Mouse (Mus musculus) MEL-GATA-1-ER (cell line): ENCODE data around the gene Psma1.

Experiments
- DNase-seq: peaks from one replicate; pipeline ENCODE4 v3.0.0-alpha.2; 2012; ENCODE audit warnings: low read depth; ENCODE audit errors: extremely low read depth

Gene Psma1

DNA sequence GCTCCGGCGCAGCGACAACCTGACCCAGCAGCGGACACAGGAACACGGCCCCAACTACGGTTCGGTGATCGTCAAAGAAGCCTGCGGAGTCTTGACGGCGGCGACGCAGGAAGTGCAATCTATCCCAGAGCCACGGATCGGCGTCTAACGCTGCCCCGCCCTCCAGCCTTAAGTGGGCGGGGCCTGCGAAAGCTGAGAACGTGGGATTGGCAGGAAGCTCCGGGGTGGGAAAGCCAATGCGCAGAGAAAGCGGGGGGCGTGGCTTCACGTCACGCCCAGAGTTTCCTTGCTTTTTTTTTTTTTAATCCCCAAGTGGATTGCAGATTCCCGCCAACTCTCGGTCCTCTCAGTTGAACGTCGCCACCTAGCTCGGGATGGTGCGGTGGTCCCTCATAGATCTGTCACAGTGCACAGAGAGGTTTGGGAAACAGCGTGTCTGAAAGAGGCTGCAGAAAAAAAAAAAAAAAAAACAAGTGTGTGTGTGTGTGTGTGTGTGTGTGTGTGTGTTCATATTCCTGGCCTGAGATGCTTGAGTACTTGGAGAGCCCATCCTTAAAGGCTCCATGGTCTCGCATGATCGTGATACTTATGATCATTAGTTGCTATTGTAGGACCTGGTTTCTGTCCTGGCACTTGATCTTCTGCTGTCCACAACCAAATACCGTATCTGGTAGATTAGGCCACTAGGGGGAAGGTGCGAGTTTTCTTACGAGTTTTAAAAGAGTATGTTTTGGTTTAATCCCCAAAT lies at the start of gene Psma1:
TSS of gene Psma1 (minus strand) at position 114 of the 748 bp plus-strand sequence.
- DNase-seq, result peak; percentile 94

DNA sequence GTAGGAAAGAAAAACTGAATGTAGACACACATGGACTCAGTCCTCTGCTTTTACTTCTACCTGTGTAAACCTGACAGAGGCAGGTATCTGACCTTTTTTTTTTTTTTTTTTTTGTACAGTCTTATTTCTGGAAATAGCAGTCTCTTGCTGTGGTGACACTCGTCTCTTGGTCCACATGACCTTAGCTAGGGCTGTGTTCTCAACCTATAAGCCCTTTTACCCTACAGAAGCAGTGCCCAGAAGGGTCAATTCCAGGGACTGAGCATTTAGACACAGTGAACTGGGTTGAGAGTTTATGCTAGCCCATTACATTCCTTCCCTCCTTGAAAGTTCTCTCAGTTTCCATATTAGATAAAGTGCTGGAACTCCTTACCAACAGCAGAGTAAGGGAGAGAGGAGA lies 47.6 kb upstream of the Psma1 start:
- DNase-seq, result no peak

DNA sequence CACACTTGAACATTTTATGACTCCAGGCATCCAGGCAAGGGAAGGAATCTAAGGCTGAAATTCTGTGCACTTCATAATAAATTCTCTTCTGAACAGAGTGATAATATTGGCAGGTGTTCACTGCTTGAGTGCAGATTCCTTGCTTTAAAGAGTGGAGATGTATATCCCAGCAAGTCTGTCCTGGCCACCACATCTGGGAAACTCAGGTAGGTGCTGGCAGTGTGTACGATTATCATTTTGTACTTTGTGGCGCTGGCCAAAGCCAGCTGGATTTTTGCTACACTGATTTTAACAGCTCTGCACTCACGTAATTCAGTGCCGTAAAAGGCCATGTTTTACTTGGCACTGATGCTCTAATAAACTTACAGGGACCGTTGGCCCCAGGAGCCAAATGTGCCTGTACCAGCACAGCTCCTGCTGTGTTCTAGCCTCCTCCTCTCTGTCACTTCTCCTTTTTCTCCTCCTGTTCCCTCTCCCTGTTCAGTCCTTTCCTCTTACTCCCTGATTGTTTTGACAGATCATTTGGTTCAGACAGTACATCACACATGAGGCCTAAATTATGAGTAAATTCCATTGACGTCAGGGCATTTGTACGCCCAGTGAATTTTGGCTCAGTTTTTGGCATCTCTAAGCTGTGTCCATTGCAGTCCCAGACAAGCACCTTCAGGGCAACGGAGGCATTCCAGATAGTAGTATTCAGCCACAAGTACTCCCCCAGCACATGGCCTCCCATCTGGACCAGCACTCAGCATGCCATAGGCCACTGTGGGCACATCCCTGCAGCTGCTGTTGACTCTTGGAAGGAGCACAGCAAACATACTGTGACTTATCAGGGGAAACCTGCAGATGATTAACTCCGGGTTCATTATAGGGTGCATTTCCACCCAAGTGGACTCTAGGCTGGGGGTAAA lies 46.9 kb upstream of the Psma1 start:
- no peak for DNase-seq

DNA sequence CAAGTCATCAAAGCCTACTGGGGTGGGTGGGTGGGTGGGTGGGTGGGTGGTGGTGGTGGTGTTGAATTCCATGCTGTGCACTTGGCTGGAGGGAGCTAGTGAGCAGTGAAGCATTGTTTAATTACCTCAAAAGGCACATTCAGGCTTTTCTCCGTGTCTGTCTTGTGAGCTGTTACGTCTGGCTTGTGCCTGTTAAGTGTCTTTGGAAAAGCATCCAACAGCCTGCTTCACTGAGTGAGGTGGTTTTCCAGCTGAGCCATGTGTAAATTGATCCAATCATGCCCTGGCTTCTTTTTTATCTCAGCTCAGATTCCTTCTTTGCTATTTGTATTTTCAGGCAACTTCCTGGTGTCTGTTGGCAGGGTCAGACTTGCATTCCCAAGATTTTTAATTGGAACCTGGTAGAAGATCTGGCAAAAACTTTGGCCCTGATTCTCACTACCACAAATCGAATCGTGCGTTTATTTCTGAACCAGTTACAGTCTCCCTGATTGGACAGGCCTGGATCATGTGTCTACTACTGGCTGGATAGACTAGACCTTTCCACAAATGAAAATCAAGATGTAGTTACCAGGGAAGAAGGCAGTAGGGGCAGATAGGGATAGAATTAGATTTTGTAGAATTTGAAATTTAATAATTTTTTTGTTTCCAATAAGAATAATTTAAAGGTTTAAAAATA lies 45.9 kb upstream of the Psma1 start:
- DNase-seq, result no peak

DNA sequence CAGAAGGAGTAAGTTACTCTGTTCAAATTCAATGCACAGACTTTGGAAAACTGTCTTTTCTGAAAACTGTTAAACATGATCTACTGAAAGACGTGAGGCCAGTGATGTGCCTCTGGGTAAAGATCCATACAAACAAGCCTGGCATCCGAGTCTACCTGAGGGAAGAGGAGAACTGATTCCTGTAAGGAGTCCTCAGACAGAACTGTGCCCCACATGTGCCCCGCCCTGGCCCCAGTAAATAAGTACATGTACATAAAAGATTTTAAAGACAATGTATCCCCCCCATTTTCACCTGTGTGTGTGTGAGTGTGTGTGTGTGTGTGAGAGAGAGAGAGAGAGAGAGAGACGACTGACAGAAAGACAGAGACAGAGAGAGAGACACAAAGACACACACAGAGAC lies 42.0 kb upstream of the Psma1 start:
- no peak for DNase-seq

DNA sequence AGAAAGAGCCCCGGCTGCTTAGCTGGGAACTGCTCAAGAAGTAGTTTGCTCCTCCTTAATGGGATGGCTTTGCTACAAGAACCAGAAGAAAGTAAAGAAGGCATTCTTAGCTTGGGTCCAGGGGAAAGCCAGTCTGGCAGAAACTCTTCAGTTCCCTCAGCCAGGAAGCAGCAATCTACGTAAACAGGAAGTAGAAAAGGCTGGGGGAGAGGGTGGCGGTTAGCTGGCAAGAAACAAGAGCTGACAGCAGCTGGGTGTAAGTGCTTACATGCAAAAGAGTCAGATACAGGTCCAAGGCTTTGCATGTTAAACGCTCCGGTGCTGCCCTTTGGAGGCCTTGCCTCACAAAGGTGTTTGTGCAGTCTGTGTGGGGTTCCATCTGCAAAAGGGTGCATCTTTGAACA lies 41.5 kb upstream of the Psma1 start:
- DNase-seq, result peak; percentile 29

DNA sequence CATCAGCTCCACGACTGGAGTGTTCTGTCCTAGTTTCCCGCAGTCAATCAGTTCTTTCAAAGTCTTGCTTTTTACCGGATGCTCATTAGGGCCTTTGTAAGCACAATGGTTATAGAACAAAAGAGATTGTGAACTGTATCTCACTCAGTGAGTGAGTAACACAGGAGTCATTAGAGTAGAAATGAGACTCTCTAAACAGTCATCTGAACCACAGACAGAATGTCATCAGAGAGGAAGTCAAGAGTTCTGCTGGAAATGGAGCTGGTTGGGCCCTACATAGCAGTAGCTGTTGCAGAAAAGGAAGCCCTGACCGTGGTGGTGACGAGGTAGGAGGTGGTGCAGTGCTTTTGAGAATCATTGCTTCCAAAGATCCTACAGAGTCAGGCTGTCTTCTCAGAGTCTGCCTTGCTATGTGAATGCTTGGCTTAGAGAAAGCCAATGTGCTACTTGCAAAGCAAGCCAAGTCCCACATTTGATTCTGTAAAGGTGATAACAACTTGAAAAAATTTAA lies 40.5 kb upstream of the Psma1 start:
- no peak for DNase-seq

DNA sequence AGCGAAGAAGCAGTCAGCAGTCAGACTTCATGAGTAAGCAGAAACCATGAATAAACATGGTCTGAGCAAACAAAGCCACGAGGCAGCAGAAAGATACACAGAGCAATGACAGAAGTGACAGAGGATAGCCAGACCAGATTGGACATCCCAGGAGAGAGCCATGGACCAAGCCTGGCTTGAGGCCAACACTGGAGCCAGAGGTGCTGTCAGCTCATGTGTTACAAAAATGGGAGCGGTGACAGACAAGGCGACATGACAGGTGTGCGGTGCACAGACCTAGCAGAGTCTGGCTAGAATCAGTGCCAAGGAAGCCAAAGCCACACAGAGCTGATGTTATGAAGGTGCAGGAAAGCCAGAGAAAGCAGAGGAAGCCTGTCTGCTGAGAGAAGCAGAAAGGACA lies 35.3 kb upstream of the Psma1 start:
- DNase-seq, result no peak

DNA sequence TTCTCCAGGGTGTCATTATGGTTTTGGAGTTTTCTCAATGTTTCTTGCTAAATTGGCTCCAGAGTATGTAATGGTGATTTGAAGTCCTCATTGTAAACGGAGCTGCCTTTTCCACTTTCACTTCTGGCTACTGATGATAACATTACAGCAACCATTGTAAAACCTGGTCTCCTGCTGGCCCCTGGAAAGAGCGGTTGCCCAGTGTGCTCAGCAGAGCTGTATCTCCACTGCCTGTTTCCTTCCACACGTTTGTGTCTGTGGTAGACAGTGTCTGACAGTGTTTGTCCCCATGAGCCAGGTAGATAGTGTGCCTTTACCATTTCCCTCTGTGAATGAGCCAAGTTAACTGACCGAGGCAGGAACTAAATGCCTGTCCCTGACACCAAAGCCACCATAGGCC lies 33.1 kb upstream of the Psma1 start:
- no peak for DNase-seq

DNA sequence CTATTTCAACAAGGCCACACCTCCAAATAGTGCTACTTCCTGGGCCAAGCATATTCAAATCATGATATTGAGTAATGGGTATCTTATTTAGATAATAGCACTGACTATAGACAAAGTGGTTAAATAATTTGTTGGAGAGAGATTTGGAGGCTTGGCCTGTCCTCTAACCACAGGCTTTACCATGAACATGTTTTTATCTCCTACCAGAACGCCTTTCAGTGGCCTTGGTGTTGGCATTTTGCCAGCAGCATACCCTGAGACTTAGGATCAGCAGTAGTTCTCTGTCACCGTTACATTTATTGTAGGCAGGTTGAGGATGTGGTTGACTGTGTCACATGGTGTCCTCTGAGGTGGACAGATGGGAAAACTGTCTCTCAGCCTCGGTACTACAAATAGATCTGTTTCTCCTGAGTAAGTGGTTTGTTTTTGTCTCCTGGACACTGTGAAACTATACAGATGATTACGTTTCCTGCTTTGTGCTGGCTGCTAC lies 25.4 kb upstream of the Psma1 start:
- DNase-seq, result peak; percentile 40

DNA sequence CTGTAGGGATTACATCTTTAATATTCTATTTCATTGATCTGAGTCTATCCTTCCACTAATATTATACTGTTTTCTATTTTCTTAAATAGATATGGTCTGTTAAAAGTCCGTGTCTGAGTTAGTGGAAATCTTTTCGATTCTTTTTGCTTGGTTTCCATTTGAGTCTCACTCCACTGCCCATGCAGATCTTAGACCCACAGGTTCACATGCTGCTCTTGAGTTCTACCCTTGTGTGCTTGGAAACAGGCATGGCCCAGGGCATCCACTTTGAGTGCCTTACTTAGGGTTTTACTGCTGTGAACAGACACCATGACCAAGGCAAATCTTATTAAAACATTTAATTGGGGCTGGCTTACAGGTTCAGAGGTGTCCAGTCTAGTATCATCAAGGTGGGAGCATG lies 24.9 kb upstream of the Psma1 start:
- no peak for DNase-seq

DNA sequence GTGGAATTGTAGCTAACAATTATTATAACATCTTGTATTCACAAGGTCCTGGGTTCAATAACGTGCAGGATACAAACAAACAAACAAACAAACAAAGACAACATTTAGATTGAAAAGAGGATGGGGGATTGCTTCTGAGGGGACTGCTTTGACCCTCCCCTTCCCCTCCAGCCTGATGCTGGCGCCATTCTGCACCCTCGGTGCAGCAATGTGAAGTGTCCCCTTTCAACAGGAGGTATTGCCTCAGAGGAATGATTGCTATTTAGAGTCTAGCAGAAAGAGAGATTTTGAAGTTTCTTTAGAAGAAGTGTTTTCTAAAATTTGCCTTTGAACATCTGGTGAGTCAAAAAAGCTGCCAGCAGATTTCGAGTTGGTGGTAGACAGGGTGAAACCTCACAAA lies 23.3 kb upstream of the Psma1 start:
- DNase-seq, result no peak

DNA sequence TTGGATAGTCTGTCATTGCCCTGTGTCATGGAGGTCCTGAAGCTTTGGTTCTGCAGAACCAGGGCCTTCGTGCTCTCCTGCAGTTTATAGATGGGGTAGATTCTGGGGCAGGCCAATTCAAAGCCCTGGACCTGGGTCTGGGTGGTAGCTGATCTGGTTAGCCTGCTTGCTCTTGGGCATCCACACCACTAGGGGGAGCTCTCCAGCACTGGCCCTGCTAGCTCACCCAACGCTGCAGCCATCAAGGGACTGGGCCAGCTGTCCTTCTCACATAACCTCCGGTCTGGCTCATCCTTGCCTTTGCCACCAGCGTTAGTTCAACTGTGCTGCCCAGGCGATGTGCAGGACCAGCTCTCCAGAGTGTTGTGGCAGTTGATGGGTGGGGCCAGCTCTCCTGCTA lies 18.8 kb upstream of the Psma1 start:
- no peak for DNase-seq

DNA sequence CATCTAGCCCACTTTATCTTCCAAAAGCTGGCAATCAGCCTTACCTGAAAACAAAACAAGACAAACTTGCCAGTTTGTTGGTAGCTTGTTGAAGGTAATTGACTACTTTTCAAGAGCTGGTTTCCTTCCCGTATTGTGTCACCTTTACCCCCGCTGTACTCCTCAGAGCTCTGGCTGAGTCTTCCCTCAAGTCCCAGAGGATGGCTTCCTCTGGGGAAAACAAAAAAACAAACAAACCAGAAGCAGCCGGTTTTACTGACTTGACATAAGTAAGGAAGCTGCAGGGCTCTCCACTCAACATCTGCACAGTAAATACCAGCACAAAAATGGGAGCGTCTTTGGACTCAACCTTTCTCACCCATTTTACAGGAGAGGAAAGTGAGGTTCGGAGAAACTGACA lies 18.0 kb upstream of the Psma1 start:
- no peak for DNase-seq

DNA sequence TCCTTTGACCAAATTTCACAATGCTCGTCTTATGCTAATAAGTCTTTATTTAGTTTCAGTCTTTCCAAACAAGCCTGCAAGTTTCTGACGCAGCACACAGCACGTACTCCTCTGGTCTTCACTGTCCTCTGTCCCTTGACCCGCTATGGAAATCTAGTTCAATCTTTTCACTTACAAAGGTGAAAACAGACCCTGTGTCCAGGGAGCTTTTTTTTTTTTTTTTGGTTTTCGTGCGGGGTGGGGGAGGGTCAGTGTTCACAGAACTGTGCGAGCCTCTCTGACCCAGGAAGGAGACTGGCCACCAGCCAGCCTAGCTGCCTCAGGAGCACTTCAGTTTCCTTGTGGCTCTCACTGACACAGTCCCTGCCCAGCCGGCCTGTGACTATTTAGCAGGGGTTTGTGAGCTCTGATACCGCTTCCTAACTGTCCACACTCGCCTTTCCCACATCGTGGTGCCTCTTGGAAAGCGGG lies 16.6 kb upstream of the Psma1 start:
- no peak for DNase-seq

DNA sequence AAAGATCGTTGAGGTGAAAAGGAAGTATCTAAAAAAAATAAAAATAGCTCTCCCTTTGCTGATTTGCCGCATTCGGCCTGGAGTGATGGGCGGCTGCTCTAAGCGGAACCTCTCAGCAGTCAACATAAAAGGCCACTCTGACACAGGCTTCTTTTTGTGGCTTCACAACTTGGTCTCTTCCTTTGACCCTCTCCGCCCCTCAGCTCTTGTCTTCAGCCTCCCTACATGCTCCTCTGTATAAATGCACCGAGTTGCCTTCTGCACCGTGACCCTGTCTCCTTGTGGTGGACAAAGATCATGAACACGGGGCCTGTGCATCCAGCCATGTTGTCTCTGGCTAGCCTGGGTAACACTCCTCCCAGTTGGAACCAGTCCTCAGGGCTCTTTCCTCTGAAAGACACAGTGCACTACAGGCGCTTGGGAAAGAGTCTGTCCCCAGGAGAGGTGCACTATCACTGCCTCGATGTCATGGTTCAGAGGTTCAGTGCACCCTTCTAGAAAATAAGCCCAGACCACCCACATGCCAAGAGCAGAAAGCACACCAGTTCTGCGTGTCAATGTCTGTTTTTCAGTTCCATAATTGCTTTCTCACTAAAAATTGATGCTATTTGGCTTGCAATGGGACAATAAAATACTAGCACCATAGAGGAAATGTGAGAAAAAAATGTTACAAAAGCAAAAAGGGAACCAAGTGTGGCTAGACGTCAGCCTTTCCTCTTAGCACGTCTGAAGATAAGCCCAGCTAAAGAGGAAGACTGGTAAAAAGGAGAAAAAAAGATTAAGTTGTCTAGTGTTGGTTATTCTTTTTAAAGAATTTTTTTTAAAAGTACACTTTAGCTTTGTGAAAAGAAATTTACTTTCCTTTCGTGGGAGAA lies 15.8 kb upstream of the Psma1 start:
- DNase-seq, result peak; percentile 83

DNA sequence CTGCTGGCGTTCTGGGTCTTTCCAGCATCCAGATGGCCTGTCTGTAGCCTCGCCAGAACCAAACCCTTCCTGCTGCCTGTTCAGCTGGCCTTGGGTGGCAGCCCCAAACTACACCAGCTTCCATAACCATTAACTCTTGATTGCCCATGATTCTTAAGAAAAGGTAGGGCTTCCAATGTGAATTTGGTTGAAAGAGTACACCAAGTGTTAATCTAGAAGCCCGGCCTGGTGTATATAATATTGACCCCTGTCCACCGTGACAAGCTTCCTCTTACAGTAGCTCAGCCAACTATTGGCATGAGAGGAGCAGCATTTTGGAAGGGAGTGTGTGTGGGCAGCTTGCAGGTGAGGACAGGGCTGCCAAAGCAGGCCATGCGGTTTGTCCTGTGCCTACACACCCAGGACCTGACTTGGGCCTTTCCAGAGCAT lies 14.2 kb upstream of the Psma1 start:
- DNase-seq, result no peak

DNA sequence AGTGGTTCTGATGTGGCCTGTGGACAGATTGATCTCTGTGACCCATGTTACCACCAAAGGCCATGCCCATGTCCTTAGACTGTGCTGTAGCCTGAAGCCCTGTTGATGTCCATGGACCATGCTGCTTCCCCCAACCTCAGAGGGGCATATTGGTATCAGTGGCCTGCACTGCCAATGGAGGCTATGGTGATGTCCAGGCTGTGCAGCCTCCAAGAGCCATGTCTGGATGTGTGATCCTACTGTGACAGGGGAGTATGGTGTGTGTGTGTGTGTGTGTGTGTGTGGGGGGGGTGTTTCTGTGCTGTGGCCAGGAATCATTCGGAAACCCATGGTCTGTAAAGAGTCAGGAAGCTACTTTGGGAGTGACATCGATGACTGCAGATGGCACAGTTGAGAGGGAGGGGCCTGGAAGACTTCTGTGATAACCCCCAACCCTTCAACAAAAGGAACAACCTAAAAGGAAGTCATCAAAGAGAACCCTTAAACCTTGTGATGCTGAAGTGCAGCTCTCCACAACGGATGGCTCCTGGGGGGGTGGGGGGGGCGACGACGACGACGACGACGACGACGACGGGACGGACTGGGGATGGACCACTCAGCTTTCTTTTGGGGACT lies 8.5 kb upstream of the Psma1 start:
- DNase-seq, result no peak

DNA sequence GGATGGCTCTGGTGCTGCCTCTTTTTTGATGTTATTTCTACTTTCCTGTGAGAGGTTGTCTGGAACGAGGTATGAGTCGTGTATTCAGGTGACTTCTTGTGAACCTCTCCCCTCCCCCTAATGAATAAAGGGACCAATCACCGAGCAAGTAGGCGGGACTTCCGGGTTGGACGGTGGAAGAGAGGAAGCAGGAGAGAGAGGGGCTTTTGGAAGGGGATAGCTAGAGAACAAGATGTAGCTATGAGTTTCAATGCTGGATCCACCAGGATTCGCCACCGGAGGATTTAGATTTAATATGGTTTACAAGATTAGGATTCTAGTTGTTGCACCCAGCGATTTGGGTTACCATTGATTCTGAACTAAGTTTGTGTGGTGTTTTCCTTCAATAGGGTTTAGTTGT lies 7.1 kb upstream of the Psma1 start:
- no peak for DNase-seq

DNA sequence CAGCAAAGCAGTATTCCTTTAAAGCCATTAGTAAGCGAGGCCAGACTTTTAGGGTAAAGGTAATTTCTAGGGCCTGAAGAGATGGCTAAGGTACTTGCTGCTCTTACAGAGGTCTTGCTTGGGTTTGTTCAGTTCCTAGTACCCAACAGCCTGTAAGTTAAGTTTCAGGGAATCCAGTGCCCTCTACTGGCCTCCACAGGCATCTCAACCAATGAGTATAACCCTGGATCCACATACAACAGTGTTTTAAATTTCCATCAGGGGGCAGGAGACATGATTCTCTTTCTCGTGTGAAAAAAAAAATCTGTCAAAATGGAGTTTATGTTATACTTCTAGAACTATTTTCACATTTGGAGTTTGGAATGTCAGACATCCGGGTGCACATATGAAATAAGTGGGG lies 5.8 kb upstream of the Psma1 start:
- DNase-seq, result peak; percentile 58
